Mouse (Mus musculus): ENCODE results near the gene Gm20388. TPM values are rescaled to one million over a fixed set of nuclear protein-coding genes. Genes with fewer than 3 reads are reported as not detected.
A peak's percentile ranks its signal among the peaks of the same experiment; 100 is the strongest.

Gene Gm20388
- polyA plus RNA-seq, 1 experiment, result 49.7 TPM

- TF ChIP-seq POLR2A (IDR thresholded peaks at IDR 0.05; ENCODE audit: low read depth, low read length) (no peak), CTCF (conservative IDR thresholded peaks at IDR 0.05; ENCODE audit: insufficient read depth, insufficient read length, low read depth, low read length) (peak; percentile 51)
- WGBS, result 96% methylated on average over 7 of the region's 7 CpGs
- Histone ChIP-seq H3K4me1 (ENCODE audit: control insufficient read depth, insufficient read depth, low read length) (no peaks in the 10 kb centered on the region), H3K27ac (ENCODE audit: insufficient read depth, low read depth, low read length) (no peak overlapping the region), H3K4me3 (ENCODE audit: insufficient read depth, low read depth, low read length) (no peak overlapping the region), H3K36me3 (ENCODE audit: control insufficient read depth, insufficient read depth, low read length) (no peaks in the 10 kb centered on the region; the same call in none of the 2 replicates), H3K27me3 (replicated peaks; ENCODE audit: control insufficient read depth, insufficient read depth, low read length) (no peaks in the 10 kb centered on the region)
- DNase-seq, result no peak
These were observed 2573.2 kb downstream of the Gm20388 start for GRCm38 (mm10) chr8:122483877-122484276.

- no peaks in the 10 kb centered on the region; the same call in none of the 2 replicates for H3K36me3 ChIP-seq (ENCODE audit: control insufficient read depth, insufficient read depth, low read length)
- no peaks in the 10 kb centered on the region for H3K4me1 ChIP-seq (ENCODE audit: control insufficient read depth, insufficient read depth, low read length)
- H3K27ac ChIP-seq (ENCODE audit: insufficient read depth, low read depth, low read length), result no peak overlapping the region
- no peak overlapping the region for H3K4me3 ChIP-seq (ENCODE audit: insufficient read depth, low read depth, low read length)
- 80% methylated on average over 12 of the region's 12 CpGs for WGBS
- TF ChIP-seq CTCF (conservative IDR thresholded peaks at IDR 0.05; ENCODE audit: insufficient read depth, insufficient read length, low read depth, low read length), result no peak
- DNase-seq, result no peak
- H3K27me3 ChIP-seq (replicated peaks; ENCODE audit: control insufficient read depth, insufficient read depth, low read length), result no peaks in the 10 kb centered on the region
These were observed 2574.2 kb downstream of the Gm20388 start for GRCm38 (mm10) chr8:122484831-122485230.

GRCm38 (mm10) chr8:122488387-122488786, 2577.7 kb downstream of the Gm20388 start:
- WGBS, result 92% methylated on average over 9 of the region's 9 CpGs
- DNase-seq, result no peak
- H3K36me3 ChIP-seq (ENCODE audit: control insufficient read depth, insufficient read depth, low read length), result peaks cover 3% of the 10 kb centered on the region
- TF ChIP-seq CTCF (conservative IDR thresholded peaks at IDR 0.05; ENCODE audit: insufficient read depth, insufficient read length, low read depth, low read length) (no peak), POLR2A (IDR thresholded peaks at IDR 0.05; ENCODE audit: low read depth, low read length) (no peak)
- no peak overlapping the region for H3K27ac ChIP-seq (ENCODE audit: insufficient read depth, low read depth, low read length)
- no peak overlapping the region for H3K4me3 ChIP-seq (ENCODE audit: insufficient read depth, low read depth, low read length)
- H3K4me1 ChIP-seq (ENCODE audit: control insufficient read depth, insufficient read depth, low read length), result no peaks in the 10 kb centered on the region
- H3K27me3 ChIP-seq (replicated peaks; ENCODE audit: control insufficient read depth, insufficient read depth, low read length), result no peaks in the 10 kb centered on the region

GRCm38 (mm10) chr8:122497016-122497734, 2586.5 kb downstream of the Gm20388 start:
- H3K36me3 ChIP-seq (ENCODE audit: control insufficient read depth, insufficient read depth, low read length), result no peaks in the 10 kb centered on the region
- peak overlapping the region; percentile 32; the same call in 1 of the 2 replicates for H3K27ac ChIP-seq (ENCODE audit: insufficient read depth, low read depth, low read length)
- H3K4me1 ChIP-seq (ENCODE audit: control insufficient read depth, insufficient read depth, low read length), result no peaks in the 10 kb centered on the region
- TF ChIP-seq POLR2A (IDR thresholded peaks at IDR 0.05; ENCODE audit: low read depth, low read length) (no peak), CTCF (conservative IDR thresholded peaks at IDR 0.05; ENCODE audit: insufficient read depth, insufficient read length, low read depth, low read length) (0 out of 2 replicates have a peak, but pooled peaks have one; percentile 4)
- H3K27me3 ChIP-seq (replicated peaks; ENCODE audit: control insufficient read depth, insufficient read depth, low read length), result no peaks in the 10 kb centered on the region
- 79% methylated on average over 12 of the region's 12 CpGs for WGBS
- peak; percentile 32 for DNase-seq
- no peak overlapping the region for H3K4me3 ChIP-seq (ENCODE audit: insufficient read depth, low read depth, low read length)

GRCm38 (mm10) chr8:122497912-122498311, 2587.3 kb downstream of the Gm20388 start:
- no peak overlapping the region for H3K4me3 ChIP-seq (ENCODE audit: insufficient read depth, low read depth, low read length)
- H3K27me3 ChIP-seq (replicated peaks; ENCODE audit: control insufficient read depth, insufficient read depth, low read length), result no peaks in the 10 kb centered on the region
- no peaks in the 10 kb centered on the region for H3K36me3 ChIP-seq (ENCODE audit: control insufficient read depth, insufficient read depth, low read length)
- TF ChIP-seq POLR2A (IDR thresholded peaks at IDR 0.05; ENCODE audit: low read depth, low read length) (no peak), CTCF (conservative IDR thresholded peaks at IDR 0.05; ENCODE audit: insufficient read depth, insufficient read length, low read depth, low read length) (peak; percentile 44)
- DNase-seq, result no peak
- H3K27ac ChIP-seq (ENCODE audit: insufficient read depth, low read depth, low read length), result no peak overlapping the region; the same call in 1 of the 2 replicates
- 74% methylated on average over 17 of the region's 17 CpGs for WGBS
- no peaks in the 10 kb centered on the region for H3K4me1 ChIP-seq (ENCODE audit: control insufficient read depth, insufficient read depth, low read length)

GRCm38 (mm10) chr8:122500856-122501255, 2590.2 kb downstream of the Gm20388 start:
- H3K36me3 ChIP-seq (ENCODE audit: control insufficient read depth, insufficient read depth, low read length), result no peaks in the 10 kb centered on the region
- 24% methylated on average over 10 of the region's 10 CpGs for WGBS
- no peak overlapping the region for H3K4me3 ChIP-seq (ENCODE audit: insufficient read depth, low read depth, low read length)
- DNase-seq, result peak; percentile 84
- H3K4me1 ChIP-seq (ENCODE audit: control insufficient read depth, insufficient read depth, low read length), result no peaks in the 10 kb centered on the region
- H3K27ac ChIP-seq (ENCODE audit: insufficient read depth, low read depth, low read length), result no peak overlapping the region
- TF ChIP-seq CTCF (conservative IDR thresholded peaks at IDR 0.05; ENCODE audit: insufficient read depth, insufficient read length, low read depth, low read length), result peak; percentile 90
- TF ChIP-seq POLR2A (IDR thresholded peaks at IDR 0.05; ENCODE audit: low read depth, low read length), result no peak
- H3K27me3 ChIP-seq (replicated peaks; ENCODE audit: control insufficient read depth, insufficient read depth, low read length), result no peaks in the 10 kb centered on the region

GRCm38 (mm10) chr8:122511552-122511951, 2600.9 kb downstream of the Gm20388 start:
- WGBS, result 61% methylated on average over 16 of the region's 16 CpGs

More at GRCm38 (mm10) chr8:122511552-122511951, 2600.9 kb downstream of the Gm20388 start:
- H3K4me3 ChIP-seq (ENCODE audit: insufficient read depth, low read depth, low read length), result no peak overlapping the region
- no peak overlapping the region for H3K27ac ChIP-seq (ENCODE audit: insufficient read depth, low read depth, low read length)
- no peaks in the 10 kb centered on the region for H3K36me3 ChIP-seq (ENCODE audit: control insufficient read depth, insufficient read depth, low read length)
- H3K4me1 ChIP-seq (ENCODE audit: control insufficient read depth, insufficient read depth, low read length), result peaks cover 13% of the 10 kb centered on the region
- H3K27me3 ChIP-seq (replicated peaks; ENCODE audit: control insufficient read depth, insufficient read depth, low read length), result no peaks in the 10 kb centered on the region
- no peak for TF ChIP-seq POLR2A (IDR thresholded peaks at IDR 0.05; ENCODE audit: low read depth, low read length)
- no peak for TF ChIP-seq CTCF (conservative IDR thresholded peaks at IDR 0.05; ENCODE audit: insufficient read depth, insufficient read length, low read depth, low read length)
- no peak for DNase-seq

Data from kidney, adult 2 months (tissue).